Mouse (Mus musculus) neural tube, embryonic 10.5 days (tissue): Measurements from ENCODE around the gene Lyz2.
"Not testable (repeated sequence)": the region's sequence is repeated elsewhere in the genome, so short reads cannot be mapped to it uniquely, and the experiment has no call there.

Experiments
- DNase-seq: peaks from one replicate; pipeline ENCODE4 v3.0.0-alpha.2; 2017; ENCODE audit warnings: low spot score; ENCODE audit errors: extremely low spot score

Lyz2 gene

GRCm38 (mm10) chr10:117282049-117282448, at the start of gene Lyz2:
Gene Lyz2, minus strand, starts transcription at chr10:117282321.
- no peak for DNase-seq

GRCm38 (mm10) chr10:117330521-117330920, 48.4 kb upstream of the Lyz2 start:
- no peak for DNase-seq

- no peak for DNase-seq
Measured at GRCm38 (mm10) chr10:117323782-117324181, 41.7 kb upstream of the Lyz2 start.

GRCm38 (mm10) chr10:117322630-117323029, 40.5 kb upstream of the Lyz2 start:
- DNase-seq = no peak

GRCm38 (mm10) chr10:117320571-117320981, 38.5 kb upstream of the Lyz2 start:
- no peak for DNase-seq

- no peak for DNase-seq
Measured at GRCm38 (mm10) chr10:117316391-117316790, 34.3 kb upstream of the Lyz2 start.

GRCm38 (mm10) chr10:117313133-117313532, 31.0 kb upstream of the Lyz2 start:
- DNase-seq = no peak

GRCm38 (mm10) chr10:117312168-117312567, 30.0 kb upstream of the Lyz2 start:
- DNase-seq = no peak

GRCm38 (mm10) chr10:117304371-117304770, 22.2 kb upstream of the Lyz2 start:
- DNase-seq = no peak

- no peak for DNase-seq
Measured at GRCm38 (mm10) chr10:117301688-117302087, 19.6 kb upstream of the Lyz2 start.

- DNase-seq = no peak
Measured at GRCm38 (mm10) chr10:117299901-117300520, 17.9 kb upstream of the Lyz2 start.

- no peak for DNase-seq
Measured at GRCm38 (mm10) chr10:117299106-117299505, 17.0 kb upstream of the Lyz2 start.

- DNase-seq = no peak
Measured at GRCm38 (mm10) chr10:117298336-117298735, 16.2 kb upstream of the Lyz2 start.

GRCm38 (mm10) chr10:117292671-117293070, 10.6 kb upstream of the Lyz2 start, which contains the start of gene Lyz1:
Gene Lyz1, minus strand, starts transcription at chr10:117292868.
- DNase-seq = no peak

GRCm38 (mm10) chr10:117290936-117291335, 8.8 kb upstream of the Lyz2 start:
- not testable (repeated sequence) for DNase-seq

- DNase-seq = no peak
Measured at GRCm38 (mm10) chr10:117290046-117290870, 8.1 kb upstream of the Lyz2 start.

- not testable (repeated sequence) for DNase-seq
Measured at GRCm38 (mm10) chr10:117289034-117289505, 6.9 kb upstream of the Lyz2 start.

GRCm38 (mm10) chr10:117288197-117289033, 6.3 kb upstream of the Lyz2 start:
- no peak for DNase-seq

GRCm38 (mm10) chr10:117287226-117287850, 5.2 kb upstream of the Lyz2 start:
- DNase-seq = no peak

GRCm38 (mm10) chr10:117286366-117286970, 4.3 kb upstream of the Lyz2 start:
- DNase-seq = no peak

- DNase-seq = not testable (repeated sequence)
Measured at GRCm38 (mm10) chr10:117285584-117285983, 3.5 kb upstream of the Lyz2 start.
